Mouse (Mus musculus): Measurements from ENCODE around the gene Myzap. TPM values are rescaled to one million over a fixed set of nuclear protein-coding genes. Genes with fewer than 3 reads are reported as not detected.

Myzap gene
- polyA plus RNA-seq (2012; fragmentation: generic; extraction: Trizol), result 6.0 TPM

DNA sequence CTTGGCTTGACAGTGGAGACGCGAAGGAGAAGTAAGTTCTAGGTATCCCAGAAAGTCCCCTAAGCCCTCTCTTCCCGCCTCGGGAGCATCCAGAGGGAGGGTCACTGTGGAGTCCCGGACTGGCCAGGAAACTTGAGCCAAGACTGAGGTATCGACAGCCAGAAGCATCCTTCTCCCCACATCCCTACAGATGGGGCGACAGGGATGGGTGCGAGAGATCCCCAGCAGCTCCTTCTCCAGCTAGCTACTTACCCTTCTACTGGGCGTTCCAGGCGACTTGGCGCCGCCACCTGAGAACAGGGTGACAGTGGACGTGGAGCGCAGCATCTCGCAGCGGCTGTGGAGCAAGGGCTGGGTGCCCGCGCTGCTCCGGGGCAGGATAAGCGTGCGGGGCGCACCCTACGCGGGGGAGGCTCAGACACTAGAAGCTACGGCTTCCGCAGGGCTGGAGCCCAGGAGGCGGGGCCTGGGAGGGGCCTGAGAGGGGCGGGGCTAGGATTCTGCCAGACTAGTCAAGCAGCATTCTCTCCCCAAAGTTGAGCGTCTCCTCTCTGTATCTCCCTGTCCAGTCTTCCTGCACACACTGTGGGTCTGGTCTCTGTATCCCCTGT, at the start of gene Myzap:
Gene Myzap (minus strand): TSS at position 423 of the 611 bp plus-strand sequence.
- H3K27me3 ChIP-seq (ENCODE audit: control insufficient read depth, insufficient read depth, insufficient read length), result no peaks in the 10 kb centered on the region

DNA sequence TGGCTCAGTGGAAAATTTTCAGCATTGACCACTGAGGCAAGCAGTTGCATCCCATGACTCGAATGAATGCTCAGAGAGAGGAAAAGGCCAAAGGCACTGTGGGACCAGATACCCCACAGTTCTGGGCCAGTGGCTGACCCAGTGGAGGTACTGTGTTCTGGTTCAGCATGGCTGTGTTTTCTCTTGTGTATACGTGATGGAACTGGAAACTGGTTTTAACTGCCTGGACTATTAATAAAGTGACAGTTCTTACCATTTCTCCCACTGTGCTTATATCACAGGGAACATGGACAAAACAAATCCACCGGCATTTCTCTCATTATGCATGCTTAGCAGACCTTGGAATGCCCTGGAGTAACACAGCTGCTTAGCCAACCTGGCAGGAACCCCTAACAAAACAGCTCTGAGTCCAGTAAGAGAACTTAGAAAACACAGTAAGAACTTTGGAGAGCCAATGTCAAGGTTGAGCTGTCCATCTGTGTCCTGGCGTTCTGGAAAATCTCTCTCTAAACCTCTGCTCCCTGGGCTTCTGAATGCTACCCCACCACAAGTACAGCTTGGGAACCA, 48.3 kb upstream of the Myzap start:
- H3K36me3 ChIP-seq (ENCODE audit: control insufficient read depth, insufficient read depth), result no peaks in the 10 kb centered on the region
- TF ChIP-seq E2F4 (IDR thresholded peaks at IDR 0.05; ENCODE audit: insufficient read depth), result no peak
- no peak for TF ChIP-seq POLR2AphosphoS2 (IDR thresholded peaks at IDR 0.05; ENCODE audit: insufficient read length, low read depth)
- no peak for TF ChIP-seq CEBPB (IDR thresholded peaks at IDR 0.05; ENCODE audit: insufficient read depth, poor library complexity, severe bottlenecking)
- TF ChIP-seq MYOD1 (IDR thresholded peaks at IDR 0.05; ENCODE audit: control insufficient read depth in 1 of 3, insufficient read length in 2 of 3, low read depth in 2 of 3), result no peak
- TF ChIP-seq TCF3 (IDR thresholded peaks at IDR 0.05; ENCODE audit: insufficient read length, low read depth), result no peak
- no peak for TF ChIP-seq SRF (IDR thresholded peaks at IDR 0.05; ENCODE audit: control insufficient read depth, insufficient read length, low read depth)
- no peak for TF ChIP-seq TCF12 (IDR thresholded peaks at IDR 0.05; ENCODE audit: insufficient read depth, poor library complexity, severe bottlenecking)
- TF ChIP-seq POLR2A (IDR thresholded peaks at IDR 0.05; ENCODE audit: insufficient read length, low read depth), result no peak
- TF ChIP-seq MAX (IDR thresholded peaks at IDR 0.05; ENCODE audit: low read depth), result no peak
- TF ChIP-seq MYOG (IDR thresholded peaks at IDR 0.05; ENCODE audit: control insufficient read depth in 1 of 3, insufficient read depth in 1 of 3, insufficient read length in 2 of 3, low read depth in 2 of 3), result no peak
- TF ChIP-seq USF1 (IDR thresholded peaks at IDR 0.05; ENCODE audit: low read depth), result no peak
- no peak for TF ChIP-seq REST (IDR thresholded peaks at IDR 0.05; ENCODE audit: insufficient read depth, insufficient read length)
- H3K79me2 ChIP-seq (ENCODE audit: control insufficient read depth, insufficient read depth), result no peaks in the 10 kb centered on the region
- no peaks in the 10 kb centered on the region for H3K27me3 ChIP-seq (ENCODE audit: control insufficient read depth, insufficient read depth, insufficient read length)
- H3K4me3 ChIP-seq, result no peak overlapping the region
- no peak overlapping the region for H3K4me2 ChIP-seq (ENCODE audit: low read depth)
- no peak overlapping the region for H3ac ChIP-seq (ENCODE audit: control insufficient read depth, insufficient read length)

More for the DNA sequence above, at the start of gene Myzap:
- H3K4me3 ChIP-seq, result peak within 1 kb of the TSS; percentile 9
- peak within 1 kb of the TSS; percentile 84 for H3K4me2 ChIP-seq (ENCODE audit: low read depth)
- no peaks in the 10 kb centered on the region for H3K79me2 ChIP-seq (ENCODE audit: control insufficient read depth, insufficient read depth)
- TF ChIP-seq MYOD1 (IDR thresholded peaks at IDR 0.05; ENCODE audit: control insufficient read depth in 1 of 3, insufficient read length in 2 of 3, low read depth in 2 of 3), result no peak
- TF ChIP-seq TCF12 (IDR thresholded peaks at IDR 0.05; ENCODE audit: insufficient read depth, poor library complexity, severe bottlenecking), result no peak
- TF ChIP-seq TCF3 (IDR thresholded peaks at IDR 0.05; ENCODE audit: insufficient read length, low read depth), result no peak
- no peak for TF ChIP-seq REST (IDR thresholded peaks at IDR 0.05; ENCODE audit: insufficient read depth, insufficient read length)
- peak; percentile 39 for TF ChIP-seq POLR2AphosphoS2 (IDR thresholded peaks at IDR 0.05; ENCODE audit: insufficient read length, low read depth)
- no peak for TF ChIP-seq MYOG (IDR thresholded peaks at IDR 0.05; ENCODE audit: control insufficient read depth in 1 of 3, insufficient read depth in 1 of 3, insufficient read length in 2 of 3, low read depth in 2 of 3)
- no peak for TF ChIP-seq MAX (IDR thresholded peaks at IDR 0.05; ENCODE audit: low read depth)
- no peak for TF ChIP-seq USF1 (IDR thresholded peaks at IDR 0.05; ENCODE audit: low read depth)
- peak; percentile 66 for TF ChIP-seq POLR2A (IDR thresholded peaks at IDR 0.05; ENCODE audit: insufficient read length, low read depth)
- TF ChIP-seq SRF (IDR thresholded peaks at IDR 0.05; ENCODE audit: control insufficient read depth, insufficient read length, low read depth), result no peak
- TF ChIP-seq E2F4 (IDR thresholded peaks at IDR 0.05; ENCODE audit: insufficient read depth), result no peak
- TF ChIP-seq CEBPB (IDR thresholded peaks at IDR 0.05; ENCODE audit: insufficient read depth, poor library complexity, severe bottlenecking), result no peak
- no peaks in the 10 kb centered on the region for H3K36me3 ChIP-seq (ENCODE audit: control insufficient read depth, insufficient read depth)
- H3ac ChIP-seq (ENCODE audit: control insufficient read depth, insufficient read length), result peak within 1 kb of the TSS; percentile 17

DNA sequence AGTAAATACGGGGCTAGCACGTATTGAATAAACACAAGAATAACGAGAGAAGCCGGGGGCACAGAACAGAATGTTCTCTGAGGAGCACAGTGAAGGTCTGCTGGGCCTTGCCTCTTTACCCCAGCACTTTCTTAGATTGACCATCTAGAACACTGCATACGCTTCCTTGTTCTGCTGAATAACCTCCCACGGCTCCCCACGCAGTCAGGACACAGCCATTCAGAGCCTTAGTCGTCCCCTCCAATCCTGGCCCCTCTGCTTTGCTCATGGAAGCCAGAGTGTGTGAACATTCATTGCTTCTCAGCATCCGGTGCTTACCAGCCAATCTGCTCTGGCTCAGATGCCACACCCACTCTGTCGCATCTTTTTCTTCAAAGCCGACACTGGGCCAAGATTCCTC, 46.0 kb upstream of the Myzap start:
- Histone ChIP-seq H3K27me3 (ENCODE audit: control insufficient read depth, insufficient read depth, insufficient read length) (no peaks in the 10 kb centered on the region), H3K4me3 (no peak overlapping the region), H3K36me3 (ENCODE audit: control insufficient read depth, insufficient read depth) (no peaks in the 10 kb centered on the region), H3K4me2 (ENCODE audit: low read depth) (no peak overlapping the region), H3K79me2 (ENCODE audit: control insufficient read depth, insufficient read depth) (no peaks in the 10 kb centered on the region), H3ac (ENCODE audit: control insufficient read depth, insufficient read length) (no peak overlapping the region)
- TF ChIP-seq USF1 (IDR thresholded peaks at IDR 0.05; ENCODE audit: low read depth), result no peak
- no peak for TF ChIP-seq POLR2A (IDR thresholded peaks at IDR 0.05; ENCODE audit: insufficient read length, low read depth)
- TF ChIP-seq MYOG (IDR thresholded peaks at IDR 0.05; ENCODE audit: control insufficient read depth in 1 of 3, insufficient read depth in 1 of 3, insufficient read length in 2 of 3, low read depth in 2 of 3), result no peak
- no peak for TF ChIP-seq MYOD1 (IDR thresholded peaks at IDR 0.05; ENCODE audit: control insufficient read depth in 1 of 3, insufficient read length in 2 of 3, low read depth in 2 of 3)
- no peak for TF ChIP-seq POLR2AphosphoS2 (IDR thresholded peaks at IDR 0.05; ENCODE audit: insufficient read length, low read depth)
- TF ChIP-seq TCF12 (IDR thresholded peaks at IDR 0.05; ENCODE audit: insufficient read depth, poor library complexity, severe bottlenecking), result no peak
- TF ChIP-seq SRF (IDR thresholded peaks at IDR 0.05; ENCODE audit: control insufficient read depth, insufficient read length, low read depth), result no peak
- TF ChIP-seq CEBPB (IDR thresholded peaks at IDR 0.05; ENCODE audit: insufficient read depth, poor library complexity, severe bottlenecking), result no peak
- TF ChIP-seq E2F4 (IDR thresholded peaks at IDR 0.05; ENCODE audit: insufficient read depth), result no peak
- no peak for TF ChIP-seq TCF3 (IDR thresholded peaks at IDR 0.05; ENCODE audit: insufficient read length, low read depth)
- no peak for TF ChIP-seq REST (IDR thresholded peaks at IDR 0.05; ENCODE audit: insufficient read depth, insufficient read length)
- no peak for TF ChIP-seq MAX (IDR thresholded peaks at IDR 0.05; ENCODE audit: low read depth)

DNA sequence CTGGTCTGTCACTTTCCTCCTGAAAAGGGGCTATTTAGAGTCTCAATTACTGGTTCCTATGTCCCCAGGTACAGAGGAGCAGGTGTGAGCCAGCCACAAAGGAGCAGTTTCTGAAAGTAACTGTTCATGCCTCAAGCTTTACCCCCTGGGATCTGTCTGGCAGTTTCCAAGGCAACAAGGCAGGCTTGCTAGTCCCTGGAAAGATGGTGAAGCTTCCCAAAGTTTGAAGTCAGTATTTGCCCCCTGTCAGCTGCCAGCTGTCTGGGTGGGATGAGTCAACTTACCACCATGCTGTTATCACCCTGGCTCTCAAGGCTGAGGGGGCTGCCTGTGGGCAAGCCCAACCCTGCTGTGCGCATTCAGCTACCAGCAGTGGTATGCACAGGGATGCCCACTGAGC, 44.7 kb upstream of the Myzap start:
- TF ChIP-seq REST (IDR thresholded peaks at IDR 0.05; ENCODE audit: insufficient read depth, insufficient read length), result no peak
- TF ChIP-seq POLR2A (IDR thresholded peaks at IDR 0.05; ENCODE audit: insufficient read length, low read depth), result no peak
- peak in 2 of 3 experiments; percentile 85 to 92 for TF ChIP-seq MYOG (IDR thresholded peaks at IDR 0.05; ENCODE audit: control insufficient read depth in 1 of 3, insufficient read depth in 1 of 3, insufficient read length in 2 of 3, low read depth in 2 of 3)
- peak; percentile 33 for TF ChIP-seq TCF3 (IDR thresholded peaks at IDR 0.05; ENCODE audit: insufficient read length, low read depth)
- TF ChIP-seq TCF12 (IDR thresholded peaks at IDR 0.05; ENCODE audit: insufficient read depth, poor library complexity, severe bottlenecking), result peak; percentile 56
- TF ChIP-seq CEBPB (IDR thresholded peaks at IDR 0.05; ENCODE audit: insufficient read depth, poor library complexity, severe bottlenecking), result no peak
- TF ChIP-seq MYOD1 (IDR thresholded peaks at IDR 0.05; ENCODE audit: control insufficient read depth in 1 of 3, insufficient read length in 2 of 3, low read depth in 2 of 3), result peak in 2 of 3 experiments; percentile 92 to 93
- no peaks in the 10 kb centered on the region for H3K36me3 ChIP-seq (ENCODE audit: control insufficient read depth, insufficient read depth)

More for the DNA sequence above, 44.7 kb upstream of the Myzap start:
- H3K27me3 ChIP-seq (ENCODE audit: control insufficient read depth, insufficient read depth, insufficient read length), result no peaks in the 10 kb centered on the region
- no peaks in the 10 kb centered on the region for H3K79me2 ChIP-seq (ENCODE audit: control insufficient read depth, insufficient read depth)
- no peak overlapping the region for H3K4me3 ChIP-seq
- no peak overlapping the region for H3ac ChIP-seq (ENCODE audit: control insufficient read depth, insufficient read length)
- H3K4me2 ChIP-seq (ENCODE audit: low read depth), result no peak overlapping the region

Data from myocyte (in vitro differentiated cells).